ENCODE assay signal across 8 mouse cellular contexts in the genomic region with DNA sequence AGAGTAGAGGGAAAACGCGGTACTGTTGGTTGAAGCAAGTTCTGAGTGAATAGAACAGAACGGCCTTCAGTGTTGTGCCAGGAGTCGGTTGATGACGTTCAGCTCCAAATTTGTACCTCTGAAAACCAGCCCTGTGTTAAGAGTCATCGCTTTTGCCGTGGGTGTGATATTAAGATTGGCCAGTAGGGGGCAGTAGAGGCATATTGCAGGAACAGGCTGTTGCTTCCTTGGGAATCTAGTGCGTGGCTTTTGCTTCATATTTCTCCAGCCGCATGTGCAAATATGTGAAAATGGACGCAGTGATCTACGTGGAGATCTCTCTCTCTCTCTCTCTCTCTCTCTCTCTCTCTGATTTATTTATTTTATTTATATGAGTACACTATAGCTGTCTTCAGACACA. TPM values are rescaled to one million over a fixed set of nuclear protein-coding genes. Genes with fewer than 3 reads are reported as not detected.
DNase-seq lines count a peak whose midpoint lies in the region; ATAC-seq lines count a peak whose summit lies in the region.

No protein-coding gene starts in this region.

- peak; percentile 89 to 90 for DNase-seq in CD8-positive naive resting alpha-beta T cell, adult 2 months (ENCODE audit: low read depth in 2 of 2, low spot score in 2 of 2)
- DNase-seq in adrenal gland, adult 8-10 months, result peak; percentile 90
- DNase-seq in embryo, embryonic 11.5 days (ENCODE audit: low read depth, low spot score), result peak; percentile 79
- peak; percentile 67 for DNase-seq in large intestine, adult 2 months (ENCODE audit: low read depth, low spot score)
- peak; percentile 94 for DNase-seq in lung, postnatal 10 days
- peak; percentile 93 for DNase-seq in right cerebral cortex, adult 18-20 months
- peak; percentile 68 for DNase-seq in urinary bladder, postnatal 10 days (ENCODE audit: low spot score)

- WGBS in large intestine, adult 2 months, result 4% methylated on average over 11 of the region's 11 CpGs

- peak; percentile 44 for ATAC-seq in granulocyte monocyte progenitor cell, adult 5-6 weeks (replicated peaks; ENCODE audit: poor library complexity, severe bottlenecking)

RNA-seq across cellular contexts. Expression of a gene that starts 2.1 kb away (rescaled TPM):
- total RNA-seq in adrenal gland, adult 8-10 months (2022), result 10 to 100 TPM in 2 of 4 experiments, 1 to 10 TPM in 2; 9.3 to 26.6 (median 12.7) TPM
- 21.7 and 34.6 TPM in 2 replicates for total RNA-seq in granulocyte monocyte progenitor cell, adult 5-6 weeks (2014; fragmentation: Nextera tagmentation)
- total RNA-seq in granulocyte monocyte progenitor cell, adult 5-6 weeks (2017), result 24.8 and 33.2 TPM in 2 replicates
- 5.5 and 5.8 TPM in 2 replicates for polyA plus RNA-seq in large intestine, adult 2 months (2012; rRNA removed)

RNA-seq across cellular contexts. Expression of a gene that starts 2.2 kb away (rescaled TPM):
- total RNA-seq in adrenal gland, adult 8-10 months (2022), result 10 to 100 TPM; 29.6 to 40.1 (median 34.0) TPM
- total RNA-seq in granulocyte monocyte progenitor cell, adult 5-6 weeks (2014; fragmentation: Nextera tagmentation), result 80.5 and 85.2 TPM in 2 replicates
- 53.4 and 62.9 TPM in 2 replicates for total RNA-seq in granulocyte monocyte progenitor cell, adult 5-6 weeks (2017)
- polyA plus RNA-seq in large intestine, adult 2 months (2012; rRNA removed), result 6.1 and 12.7 TPM in 2 replicates

Comparison
In these comparisons a context has a peak if more than half of its experiments do, and no peak if none do; other contexts are left out.
1. Peak in every context shown above with its lines: DNase-seq and ATAC-seq.